Mouse (Mus musculus): ENCODE measurements at regions not wholly inside any gene's neighbourhood (a gene's known extent, or its start where the extent isn't known, plus 50 kb on each side); places are given as distances from the start of the nearest gene placed in this dataset.
A peak's percentile ranks its signal among the peaks of the same experiment; 100 is the strongest.

- no peak for DNase-seq (ENCODE audit: extremely low read depth, low read depth, low spot score)
- Histone ChIP-seq H3K27ac (replicated peaks; ENCODE audit: insufficient read depth, low read depth, low read length) (peak overlapping the region; percentile 72), H3K4me3 (ENCODE audit: insufficient read depth, low read depth, low read length) (no peak overlapping the region), H3K9ac (ENCODE audit: low read depth, low read length) (no peak overlapping the region), H3K27me3 (ENCODE audit: control insufficient read depth, insufficient read depth, low read length) (no peaks in the 10 kb centered on the region), H3K79me2 (ENCODE audit: control insufficient read depth, insufficient read depth, low read length) (no peaks in the 10 kb centered on the region), H3K4me1 (ENCODE audit: control insufficient read depth, insufficient read depth, low read length) (peaks cover 24% of the 10 kb centered on the region), H3K36me3 (ENCODE audit: control insufficient read depth, insufficient read depth, low read length) (no peaks in the 10 kb centered on the region)
- WGBS, result 60% methylated on average over 2 of the region's 2 CpGs
- TF ChIP-seq CTCF (IDR thresholded peaks at IDR 0.05; ENCODE audit: low read depth, low read length) (no peak), POLR2A (IDR thresholded peaks at IDR 0.05; ENCODE audit: extremely low read depth, insufficient read depth, low read length) (no peak)
Observed at GRCm38 (mm10) chr3:21984807-21985206, 91.6 kb upstream of the Tbl1xr1 start.

- no peaks in the 10 kb centered on the region for H3K27me3 ChIP-seq (ENCODE audit: control insufficient read depth, insufficient read depth, low read length)
- no peaks in the 10 kb centered on the region for H3K36me3 ChIP-seq (ENCODE audit: control insufficient read depth, insufficient read depth, low read length)
- peak; percentile 98 for DNase-seq (ENCODE audit: extremely low read depth, low read depth, low spot score)
- H3K4me1 ChIP-seq (ENCODE audit: control insufficient read depth, insufficient read depth, low read length), result peaks cover 24% of the 10 kb centered on the region
- 20% methylated on average over 5 of the region's 5 CpGs for WGBS
- no peak overlapping the region; the same call in 1 of the 2 replicates for H3K9ac ChIP-seq (ENCODE audit: low read depth, low read length)
- H3K27ac ChIP-seq (replicated peaks; ENCODE audit: insufficient read depth, low read depth, low read length), result peak overlapping the region; percentile 94
- TF ChIP-seq CTCF (IDR thresholded peaks at IDR 0.05; ENCODE audit: low read depth, low read length), result no peak
- TF ChIP-seq POLR2A (IDR thresholded peaks at IDR 0.05; ENCODE audit: extremely low read depth, insufficient read depth, low read length), result no peak
- no peaks in the 10 kb centered on the region for H3K79me2 ChIP-seq (ENCODE audit: control insufficient read depth, insufficient read depth, low read length)
- H3K4me3 ChIP-seq (ENCODE audit: insufficient read depth, low read depth, low read length), result no peak overlapping the region
Observed at GRCm38 (mm10) chr3:21986164-21986892, 90.1 kb upstream of the Tbl1xr1 start.

GRCm38 (mm10) chr3:21986893-21987250 is 89.6 kb upstream of the Tbl1xr1 start:
- Histone ChIP-seq H3K27me3 (ENCODE audit: control insufficient read depth, insufficient read depth, low read length) (no peaks in the 10 kb centered on the region), H3K9ac (ENCODE audit: low read depth, low read length) (no peak overlapping the region), H3K79me2 (ENCODE audit: control insufficient read depth, insufficient read depth, low read length) (no peaks in the 10 kb centered on the region), H3K36me3 (ENCODE audit: control insufficient read depth, insufficient read depth, low read length) (no peaks in the 10 kb centered on the region), H3K27ac (replicated peaks; ENCODE audit: insufficient read depth, low read depth, low read length) (peak overlapping the region; percentile 77), H3K4me1 (ENCODE audit: control insufficient read depth, insufficient read depth, low read length) (peaks cover 24% of the 10 kb centered on the region), H3K4me3 (ENCODE audit: insufficient read depth, low read depth, low read length) (no peak overlapping the region)
- WGBS, result 28% methylated on average over 2 of the region's 2 CpGs
- no peak for TF ChIP-seq CTCF (IDR thresholded peaks at IDR 0.05; ENCODE audit: low read depth, low read length)
- DNase-seq (ENCODE audit: extremely low read depth, low read depth, low spot score), result peak; percentile 100

- H3K9ac ChIP-seq (ENCODE audit: low read depth, low read length), result no peak overlapping the region
- H3K4me3 ChIP-seq (ENCODE audit: insufficient read depth, low read depth, low read length), result no peak overlapping the region
- no peaks in the 10 kb centered on the region for H3K36me3 ChIP-seq (ENCODE audit: control insufficient read depth, insufficient read depth, low read length)
- no peaks in the 10 kb centered on the region for H3K27me3 ChIP-seq (ENCODE audit: control insufficient read depth, insufficient read depth, low read length)
- 81% methylated on average over 5 of the region's 5 CpGs for WGBS
- H3K27ac ChIP-seq (replicated peaks; ENCODE audit: insufficient read depth, low read depth, low read length), result peak overlapping the region; percentile 30
- no peaks in the 10 kb centered on the region for H3K79me2 ChIP-seq (ENCODE audit: control insufficient read depth, insufficient read depth, low read length)
- peaks cover 24% of the 10 kb centered on the region for H3K4me1 ChIP-seq (ENCODE audit: control insufficient read depth, insufficient read depth, low read length)
- no peak for DNase-seq (ENCODE audit: extremely low read depth, low read depth, low spot score)
- TF ChIP-seq POLR2A (IDR thresholded peaks at IDR 0.05; ENCODE audit: extremely low read depth, insufficient read depth, low read length) (no peak), CTCF (IDR thresholded peaks at IDR 0.05; ENCODE audit: low read depth, low read length) (no peak)
Observed at GRCm38 (mm10) chr3:21987455-21988009, 88.9 kb upstream of the Tbl1xr1 start.

- TF ChIP-seq POLR2A (IDR thresholded peaks at IDR 0.05; ENCODE audit: extremely low read depth, insufficient read depth, low read length) (no peak), CTCF (IDR thresholded peaks at IDR 0.05; ENCODE audit: low read depth, low read length) (no peak)
- Histone ChIP-seq H3K9ac (ENCODE audit: low read depth, low read length) (no peak overlapping the region), H3K27ac (replicated peaks; ENCODE audit: insufficient read depth, low read depth, low read length) (peak overlapping the region; percentile 30), H3K4me3 (ENCODE audit: insufficient read depth, low read depth, low read length) (no peak overlapping the region), H3K79me2 (ENCODE audit: control insufficient read depth, insufficient read depth, low read length) (no peaks in the 10 kb centered on the region), H3K27me3 (ENCODE audit: control insufficient read depth, insufficient read depth, low read length) (no peaks in the 10 kb centered on the region), H3K36me3 (ENCODE audit: control insufficient read depth, insufficient read depth, low read length) (no peaks in the 10 kb centered on the region), H3K4me1 (ENCODE audit: control insufficient read depth, insufficient read depth, low read length) (peaks cover 22% of the 10 kb centered on the region)
- peak; percentile 58 for DNase-seq (ENCODE audit: extremely low read depth, low read depth, low spot score)
- WGBS, result 31% methylated on average over 8 of the region's 8 CpGs
Observed at GRCm38 (mm10) chr3:21988010-21988531, 88.4 kb upstream of the Tbl1xr1 start.

GRCm38 (mm10) chr3:21990526-21990925 is 85.9 kb upstream of the Tbl1xr1 start:
- 94% methylated on average over 4 of the region's 4 CpGs for WGBS
- TF ChIP-seq POLR2A (IDR thresholded peaks at IDR 0.05; ENCODE audit: extremely low read depth, insufficient read depth, low read length) (no peak), CTCF (IDR thresholded peaks at IDR 0.05; ENCODE audit: low read depth, low read length) (no peak)
- Histone ChIP-seq H3K27ac (replicated peaks; ENCODE audit: insufficient read depth, low read depth, low read length) (no peak overlapping the region), H3K36me3 (ENCODE audit: control insufficient read depth, insufficient read depth, low read length) (no peaks in the 10 kb centered on the region), H3K4me1 (ENCODE audit: control insufficient read depth, insufficient read depth, low read length) (peaks cover 20% of the 10 kb centered on the region), H3K9ac (ENCODE audit: low read depth, low read length) (no peak overlapping the region), H3K79me2 (ENCODE audit: control insufficient read depth, insufficient read depth, low read length) (no peaks in the 10 kb centered on the region), H3K27me3 (ENCODE audit: control insufficient read depth, insufficient read depth, low read length) (no peaks in the 10 kb centered on the region), H3K4me3 (ENCODE audit: insufficient read depth, low read depth, low read length) (no peak overlapping the region)
- no peak for DNase-seq (ENCODE audit: extremely low read depth, low read depth, low spot score)
